Mouse (Mus musculus) heart, embryonic 14.5 days (tissue): Measurements from ENCODE around the gene Cpne8. TPM values are rescaled to one million over a fixed set of nuclear protein-coding genes. Genes with fewer than 3 reads are reported as not detected.
"Not testable (repeated sequence)": the region's sequence is repeated elsewhere in the genome, so short reads cannot be mapped to it uniquely, and the experiment has no call there.

ENCODE experiments used
- ATAC-seq: fragments of 200-750 bp; cut with Nextera tagmentation; 2 replicates; pipeline ENCODE4 v1.8.0; 2017; ENCODE audit warnings: low read depth, moderate TSS enrichment; ENCODE audit not compliant: insufficient number of reproducible peaks, insufficient read depth, low FRiP score
- H3K27ac ChIP-seq, 2 experiments: fragments of 200-500 bp in 1 of 2; fragments of 300-500 bp in 1 of 2; sonication (generic) in 1 of 2; replicated peaks in 1 of 2; 2 replicates each; pipeline ENCODE4 v1.5.1; 2012 to 2014; ENCODE audit warnings: low read depth in 2 of 2, low read length in 2 of 2, control low read depth in 1 of 2, mild to moderate bottlenecking in 1 of 2, mixed read lengths in 1 of 2; ENCODE audit not compliant: control insufficient read depth in 1 of 2, insufficient read depth in 1 of 2
- H3K27me3 ChIP-seq: fragments of 300-500 bp; sonication (generic); 2 replicates; pipeline ENCODE4 v1.6.1; 2014; ENCODE audit warnings: mild to moderate bottlenecking, low read length, control low read depth; ENCODE audit not compliant: control insufficient read depth, insufficient read depth
- H3K36me3 ChIP-seq: fragments of 300-500 bp; sonication (generic); 2 replicates; pipeline ENCODE4 v1.6.1; 2014; ENCODE audit warnings: mild to moderate bottlenecking, control low read depth, low read length, mixed read lengths; ENCODE audit not compliant: control insufficient read depth, insufficient read depth
- H3K4me1 ChIP-seq, 2 experiments: fragments of 200-500 bp in 1 of 2; fragments of 300-500 bp in 1 of 2; sonication (generic) in 1 of 2; 2 replicates each; pipeline ENCODE4 v1.6.1; 2012 to 2014; ENCODE audit warnings: low read length in 2 of 2, control low read depth in 1 of 2, mixed read lengths in 1 of 2; ENCODE audit not compliant: control insufficient read depth in 2 of 2, insufficient read depth in 2 of 2
- H3K4me2 ChIP-seq: fragments of 300-500 bp; sonication (generic); 2 replicates; pipeline ENCODE4 v1.6.1; 2014; ENCODE audit warnings: mild to moderate bottlenecking, low read length
- H3K4me3 ChIP-seq, 2 experiments: fragments of 200-500 bp in 1 of 2; fragments of 300-500 bp in 1 of 2; sonication (generic) in 1 of 2; 2 replicates each; pipeline ENCODE4 v1.5.1; 2012 to 2014; ENCODE audit warnings: low read length in 2 of 2, mild to moderate bottlenecking in 2 of 2, control low read depth in 1 of 2, low read depth in 1 of 2, moderate library complexity in 1 of 2; ENCODE audit not compliant: control insufficient read depth in 1 of 2, insufficient read depth in 1 of 2
- H3K9ac ChIP-seq: fragments of 300-500 bp; sonication (generic); 2 replicates; pipeline ENCODE4 v1.6.1; 2014; ENCODE audit warnings: mild to moderate bottlenecking, low read length
- H3K9me3 ChIP-seq: fragments of 300-500 bp; sonication (generic); 2 replicates; pipeline ENCODE4 v1.6.1; 2016; ENCODE audit warnings: low read length, control low read depth; ENCODE audit not compliant: control insufficient read depth
- WGBS: fragments of 180-500 bp; shearing (Covaris S2); extraction: QIAGEN DNeasy Blood & Tissue Kit; methylation state at CpG from one replicate; pipeline ENCODE4 v1.1.7; 2014; 5-methylcytosine and 5-hydroxymethylcytosine counted together
- polyA plus RNA-seq: library from polyadenylated mRNA; unstranded; fragments of >200 nt; fragmentation: Nextera tagmentation; extraction: Ambion mirVana; gene quantifications from 2 replicates; pipeline ENCODE4 v1.2.1, GENCODE M21; 2014

Cpne8 gene
- polyA plus RNA-seq, 1 experiment from 2014 or later, result 6.3 TPM

- ATAC-seq, H3K9ac ChIP-seq, H3K4me2 ChIP-seq, H3K4me1 ChIP-seq, H3K36me3 ChIP-seq, H3K27me3 ChIP-seq, H3K4me3 ChIP-seq, H3K9me3 ChIP-seq, H3K27ac ChIP-seq: not testable (repeated sequence)
Observed at GRCm38 (mm10) chr15:90470561-90470960, 208.7 kb downstream of the Cpne8 start.

DNA sequence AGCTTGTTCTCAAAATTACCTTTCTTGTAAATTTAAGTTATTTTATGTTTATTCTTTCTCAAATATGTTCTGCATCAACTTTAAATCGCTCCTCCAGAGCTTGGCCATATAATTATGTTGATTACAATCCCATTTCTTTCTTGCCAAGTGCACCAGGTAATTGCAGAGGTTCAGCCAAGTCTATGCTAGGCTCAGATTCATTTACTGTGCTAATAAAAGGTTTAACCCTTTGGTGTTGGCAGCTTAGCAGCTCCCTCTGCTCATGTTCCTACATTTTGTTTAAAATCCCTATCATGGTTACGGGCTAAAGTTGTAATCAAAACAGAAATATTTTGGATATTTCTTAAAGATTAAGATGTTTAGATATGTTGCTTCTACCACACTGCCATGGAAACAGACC, 216.0 kb downstream of the Cpne8 start:
- no peaks in the 10 kb centered on the region for H3K9me3 ChIP-seq
- ATAC-seq, result no peak
- no peaks in the 10 kb centered on the region for H3K36me3 ChIP-seq
- H3K27ac ChIP-seq, result no peak overlapping the region
- H3K27me3 ChIP-seq, result no peaks in the 10 kb centered on the region
- H3K4me1 ChIP-seq, result no peaks in the 10 kb centered on the region
- no peak overlapping the region for H3K4me3 ChIP-seq
- H3K4me2 ChIP-seq, result no peak overlapping the region
- no peak overlapping the region for H3K9ac ChIP-seq
- 72% methylated on average over 2 of the region's 2 CpGs for WGBS

DNA sequence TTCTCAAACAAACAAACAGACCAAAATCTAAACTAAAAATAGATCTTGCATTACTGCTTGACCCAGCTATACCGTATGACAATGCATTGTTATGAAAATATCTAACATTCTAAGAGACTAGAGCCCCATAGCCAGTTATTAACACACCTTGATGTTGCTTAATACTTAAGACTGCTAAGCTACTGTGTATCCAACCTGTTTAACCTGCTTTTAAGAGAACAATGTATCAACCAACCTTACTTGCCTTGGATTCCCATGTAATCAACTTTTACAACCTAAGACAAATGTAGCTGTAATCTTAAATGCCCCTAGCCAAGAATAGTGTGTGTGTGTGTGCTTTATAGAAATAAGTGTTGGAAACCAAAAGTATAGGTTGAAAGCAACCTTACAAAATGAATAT, 233.2 kb downstream of the Cpne8 start:
- H3K27ac ChIP-seq, result no peak overlapping the region
- H3K4me1 ChIP-seq, result no peaks in the 10 kb centered on the region
- 74% methylated on average over 1 of the region's 1 CpGs for WGBS
- ATAC-seq, result no peak
- no peak overlapping the region for H3K9ac ChIP-seq
- no peaks in the 10 kb centered on the region for H3K36me3 ChIP-seq
- no peak overlapping the region for H3K4me3 ChIP-seq
- H3K4me2 ChIP-seq, result no peak overlapping the region
- no peaks in the 10 kb centered on the region for H3K27me3 ChIP-seq
- no peaks in the 10 kb centered on the region for H3K9me3 ChIP-seq
